Mouse (Mus musculus): Measurements from ENCODE around the gene Nr1i3. TPM values are rescaled to one million over a fixed set of nuclear protein-coding genes. Genes with fewer than 3 reads are reported as not detected.

The Nr1i3 gene
- polyA plus RNA-seq, 1 experiment from 2014 or later, result 0.25 TPM

DNA sequence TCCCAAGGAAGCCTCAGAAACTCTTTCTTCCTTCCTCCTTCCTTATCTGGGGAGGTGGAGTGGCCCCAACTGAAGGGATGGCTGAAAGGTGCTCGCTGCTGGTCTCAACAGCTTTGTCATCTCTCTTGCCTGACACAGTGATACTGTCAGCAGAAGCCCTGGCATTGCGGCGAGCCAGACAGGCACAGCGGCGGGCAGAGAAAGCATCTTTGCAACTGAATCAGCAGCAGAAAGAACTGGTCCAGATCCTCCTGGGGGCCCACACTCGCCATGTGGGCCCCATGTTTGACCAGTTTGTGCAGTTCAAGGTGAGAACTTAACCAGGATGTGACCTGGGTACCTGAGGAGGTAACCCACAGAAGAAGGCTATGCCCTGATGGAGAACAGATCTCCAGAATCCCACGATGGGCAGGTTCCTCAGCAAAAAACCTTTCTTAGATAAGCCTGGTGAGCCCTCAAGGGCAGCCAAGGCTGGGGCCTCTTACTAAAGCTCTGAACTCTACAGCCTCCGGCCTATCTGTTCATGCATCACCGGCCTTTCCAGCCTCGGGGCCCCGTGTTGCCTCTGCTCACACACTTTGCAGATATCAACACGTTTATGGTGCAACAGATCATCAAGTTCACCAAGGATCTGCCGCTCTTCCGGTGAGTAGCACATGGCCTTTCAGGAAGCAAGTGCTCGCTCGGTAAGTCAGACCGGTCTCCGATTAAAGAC lies 2.6 kb downstream of the Nr1i3 start:
- DNase-seq (ENCODE audit: low spot score) (no peak), ATAC-seq (ENCODE audit: low FRiP score, low TSS enrichment) (no peak)
- Histone ChIP-seq H3K4me3 (ENCODE audit: low read depth, low read length) (no peak overlapping the region), H3K36me3 (ENCODE audit: control insufficient read depth, insufficient read depth, low read length) (peaks cover 7% of the 10 kb centered on the region; the same call in 1 of the 2 replicates), H3K9me3 (ENCODE audit: control insufficient read depth, low read length) (no peaks in the 10 kb centered on the region), H3K4me2 (replicated peaks; ENCODE audit: low read depth) (no peak overlapping the region), H3K27me3 (ENCODE audit: control insufficient read depth, insufficient read depth, low read length) (no peaks in the 10 kb centered on the region), H3K4me1 (replicated peaks; ENCODE audit: control insufficient read depth, insufficient read depth) (no peaks in the 10 kb centered on the region; the same call in none of the 2 replicates), H3K9ac (ENCODE audit: low read length) (no peak overlapping the region), H3K27ac (replicated peaks) (no peak overlapping the region)
- TF ChIP-seq CTCF (IDR thresholded peaks at IDR 0.05; ENCODE audit: low read depth) (no peak), EP300 (optimal IDR thresholded peaks at IDR 0.05) (no peak)
- 80% methylated on average over 18 of the region's 18 CpGs for WGBS

DNA sequence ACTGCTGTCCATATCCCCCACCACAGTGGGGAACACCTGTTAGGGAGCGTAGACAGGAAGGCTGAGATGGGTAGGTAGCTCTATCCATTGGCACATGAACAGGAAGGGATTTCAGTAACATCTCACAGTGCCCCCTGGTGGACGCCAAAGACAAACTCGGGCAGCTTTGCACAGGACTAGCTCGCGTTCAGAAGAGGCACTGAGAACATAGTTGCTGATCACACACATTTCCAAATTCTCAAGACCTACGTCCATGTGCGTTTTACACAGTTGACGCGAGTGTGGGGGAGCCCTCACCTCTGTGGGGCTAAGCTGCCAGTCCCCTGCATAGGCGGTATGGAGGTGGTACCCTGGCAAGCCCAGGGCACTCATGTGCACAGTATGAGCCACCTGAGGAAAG lies 7.1 kb downstream of the Nr1i3 start:
- Histone ChIP-seq H3K4me1 (replicated peaks; ENCODE audit: control insufficient read depth, insufficient read depth) (peaks cover 4% of the 10 kb centered on the region), H3K9ac (ENCODE audit: low read length) (no peak overlapping the region), H3K4me2 (replicated peaks; ENCODE audit: low read depth) (peak overlapping the region; percentile 81), H3K4me3 (ENCODE audit: low read depth, low read length) (0 out of 2 replicates have a peak overlapping the region, but pooled peaks have one; percentile 13), H3K27ac (replicated peaks) (no peak overlapping the region), H3K27me3 (ENCODE audit: control insufficient read depth, insufficient read depth, low read length) (no peaks in the 10 kb centered on the region), H3K36me3 (ENCODE audit: control insufficient read depth, insufficient read depth, low read length) (peaks cover 7% of the 10 kb centered on the region; the same call in 1 of the 2 replicates), H3K9me3 (ENCODE audit: control insufficient read depth, low read length) (no peaks in the 10 kb centered on the region)
- ATAC-seq (ENCODE audit: low FRiP score, low TSS enrichment) (peak; percentile 22), DNase-seq (ENCODE audit: low spot score) (peak; percentile 87)
- no peak for TF ChIP-seq EP300 (optimal IDR thresholded peaks at IDR 0.05)
- peak; percentile 95 for TF ChIP-seq CTCF (IDR thresholded peaks at IDR 0.05; ENCODE audit: low read depth)
- 6% methylated on average over 10 of the region's 10 CpGs for WGBS

DNA sequence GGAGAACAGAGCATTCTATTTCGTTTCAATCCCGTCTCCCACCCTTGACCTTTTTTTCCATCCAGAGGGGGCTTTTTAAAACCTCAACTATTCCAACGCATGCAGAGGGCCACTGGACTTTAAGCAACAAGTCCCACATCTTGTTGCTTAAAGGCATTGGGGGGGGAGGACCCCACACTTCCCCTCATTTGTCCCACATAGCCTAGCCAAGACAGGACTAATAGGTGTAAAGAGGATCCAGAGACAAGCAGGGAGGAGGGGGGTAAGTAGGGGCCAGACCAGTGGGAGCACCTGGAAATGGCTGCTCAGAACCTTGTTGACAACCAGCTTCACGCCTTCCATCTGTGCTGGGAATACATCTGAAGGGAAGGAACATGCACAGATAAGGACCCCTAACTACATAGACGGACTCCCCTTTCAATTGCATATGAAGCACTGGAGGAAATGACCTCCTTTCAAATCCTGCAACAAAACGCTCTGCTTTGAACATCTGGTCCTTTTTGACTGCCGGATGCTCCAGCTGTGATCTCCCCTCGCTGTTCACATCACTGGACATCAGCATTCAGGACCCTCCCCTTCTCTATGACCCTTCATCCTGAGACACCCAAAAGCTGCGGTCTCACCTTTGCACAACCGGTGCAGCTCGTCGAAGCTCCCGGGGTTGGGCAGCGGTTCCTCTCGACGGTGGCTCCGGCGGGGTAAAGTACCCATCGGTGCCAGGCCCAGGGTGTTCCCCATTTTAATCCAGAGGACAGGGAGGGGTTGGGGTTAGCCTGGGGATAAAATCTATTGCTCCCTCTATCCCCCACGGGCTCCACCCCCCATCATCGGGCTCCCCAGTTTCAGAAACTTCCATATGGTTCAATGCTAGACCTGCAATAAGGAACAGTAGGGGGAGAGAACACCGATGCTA lies 7.8 kb downstream of the Nr1i3 start:
- Histone ChIP-seq H3K4me1 (replicated peaks; ENCODE audit: control insufficient read depth, insufficient read depth) (peaks cover 4% of the 10 kb centered on the region), H3K9ac (ENCODE audit: low read length) (peak overlapping the region; percentile 56), H3K27ac (replicated peaks) (no peak overlapping the region; the same call in 1 of the 2 replicates), H3K9me3 (ENCODE audit: control insufficient read depth, low read length) (no peaks in the 10 kb centered on the region), H3K4me2 (replicated peaks; ENCODE audit: low read depth) (peak overlapping the region; percentile 81), H3K4me3 (ENCODE audit: low read depth, low read length) (peak overlapping the region; percentile 67), H3K27me3 (ENCODE audit: control insufficient read depth, insufficient read depth, low read length) (no peaks in the 10 kb centered on the region), H3K36me3 (ENCODE audit: control insufficient read depth, insufficient read depth, low read length) (peaks cover 7% of the 10 kb centered on the region; the same call in 1 of the 2 replicates)
- ATAC-seq (ENCODE audit: low FRiP score, low TSS enrichment) (no peak), DNase-seq (ENCODE audit: low spot score) (no peak)
- 4% methylated on average over 22 of the region's 22 CpGs for WGBS
- TF ChIP-seq CTCF (IDR thresholded peaks at IDR 0.05; ENCODE audit: low read depth) (no peak), EP300 (optimal IDR thresholded peaks at IDR 0.05) (no peak)

DNA sequence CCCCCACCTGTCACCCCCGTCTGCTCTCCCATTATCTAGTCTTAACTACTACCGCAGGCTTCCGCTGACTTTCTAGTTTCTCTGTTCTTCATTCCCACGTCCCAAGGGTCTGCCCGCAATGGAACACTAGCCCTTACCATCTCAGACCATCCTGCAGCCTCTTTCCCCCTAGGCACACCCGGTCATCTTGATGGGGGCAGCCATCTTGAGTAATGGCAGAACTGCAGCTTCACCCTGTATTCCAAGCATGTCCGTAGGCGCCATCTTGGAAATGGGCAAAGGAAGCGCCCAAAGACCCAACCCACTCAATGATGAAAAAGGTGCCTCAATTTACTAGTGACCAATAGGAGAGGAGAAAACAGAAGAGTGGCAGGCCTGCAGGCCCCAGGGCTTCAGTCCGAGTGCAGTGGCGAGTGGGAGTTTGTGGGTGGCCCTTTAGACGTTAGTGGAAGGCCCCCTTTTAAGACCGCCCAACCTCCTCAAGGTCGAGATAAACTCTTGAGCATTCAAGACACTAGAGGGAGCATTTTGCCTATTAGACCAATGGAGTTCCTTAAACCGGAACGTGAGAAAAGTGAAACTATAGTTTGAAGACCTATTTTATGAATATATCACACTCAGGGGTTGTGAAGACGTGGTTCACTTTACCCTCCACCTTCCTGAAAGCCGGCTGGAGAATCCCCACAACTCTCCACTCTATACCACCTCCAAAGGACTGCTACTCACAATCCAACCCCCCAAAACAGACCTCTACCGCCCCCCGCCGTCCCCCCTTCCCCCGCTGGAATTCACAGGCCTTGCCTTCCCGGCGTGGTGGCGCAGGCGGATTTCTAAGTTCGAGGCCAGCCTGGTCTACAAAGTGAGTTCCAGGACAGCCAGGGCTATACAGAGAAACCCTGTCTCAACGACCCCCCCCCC lies 8.7 kb downstream of the Nr1i3 start, which contains the start of gene Tomm40l:
Gene Tomm40l (minus strand): TSS at position 277 of the 918 bp plus-strand sequence.
- Histone ChIP-seq H3K4me1 (replicated peaks; ENCODE audit: control insufficient read depth, insufficient read depth) (peaks cover 4% of the 10 kb centered on the region), H3K4me2 (replicated peaks; ENCODE audit: low read depth) (peak within 1 kb of the TSS; percentile 81), H3K4me3 (ENCODE audit: low read depth, low read length) (peak within 1 kb of the TSS; percentile 67), H3K9me3 (ENCODE audit: control insufficient read depth, low read length) (no peaks in the 10 kb centered on the region), H3K9ac (ENCODE audit: low read length) (peak within 1 kb of the TSS; percentile 56), H3K36me3 (ENCODE audit: control insufficient read depth, insufficient read depth, low read length) (peaks cover 7% of the 10 kb centered on the region; the same call in 1 of the 2 replicates), H3K27ac (replicated peaks) (peak within 1 kb of the TSS; percentile 92), H3K27me3 (ENCODE audit: control insufficient read depth, insufficient read depth, low read length) (no peaks in the 10 kb centered on the region)
- TF ChIP-seq EP300 (optimal IDR thresholded peaks at IDR 0.05) (no peak), CTCF (IDR thresholded peaks at IDR 0.05; ENCODE audit: low read depth) (peak; percentile 86)
- WGBS, result 1% methylated on average over 28 of the region's 28 CpGs
- DNase-seq (ENCODE audit: low spot score) (peak; percentile 91), ATAC-seq (ENCODE audit: low FRiP score, low TSS enrichment) (peak; percentile 98)

DNA sequence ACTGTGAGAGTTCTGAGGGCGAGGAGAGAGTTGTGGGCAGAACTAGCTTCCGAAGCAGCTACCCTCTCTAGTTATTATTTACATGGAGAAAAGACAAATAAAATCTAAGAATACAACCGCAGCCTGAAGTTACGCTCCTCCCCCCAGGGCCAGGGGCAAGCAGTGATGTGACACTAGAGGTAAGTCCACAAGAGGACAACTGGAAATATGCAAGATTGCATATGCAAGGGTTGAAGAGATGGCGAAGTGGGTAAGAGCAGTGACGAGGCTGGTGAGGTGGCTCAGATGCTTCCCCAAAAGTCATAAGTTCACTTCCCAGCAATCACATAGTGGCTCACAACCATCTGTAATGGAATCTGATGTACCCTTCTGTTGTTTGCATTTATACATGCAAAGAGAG lies 9.4 kb downstream of the Nr1i3 start:
- Histone ChIP-seq H3K4me3 (ENCODE audit: low read depth, low read length) (peak overlapping the region; percentile 37), H3K36me3 (ENCODE audit: control insufficient read depth, insufficient read depth, low read length) (peaks cover 7% of the 10 kb centered on the region; the same call in 1 of the 2 replicates), H3K9me3 (ENCODE audit: control insufficient read depth, low read length) (no peaks in the 10 kb centered on the region), H3K27me3 (ENCODE audit: control insufficient read depth, insufficient read depth, low read length) (no peaks in the 10 kb centered on the region), H3K4me2 (replicated peaks; ENCODE audit: low read depth) (peak overlapping the region; percentile 48), H3K4me1 (replicated peaks; ENCODE audit: control insufficient read depth, insufficient read depth) (peaks cover 4% of the 10 kb centered on the region), H3K9ac (ENCODE audit: low read length) (no peak overlapping the region), H3K27ac (replicated peaks) (peak overlapping the region; percentile 92)
- no peak for ATAC-seq (ENCODE audit: low FRiP score, low TSS enrichment)
- DNase-seq (ENCODE audit: low spot score), result no peak
- WGBS, result 71% methylated on average over 6 of the region's 6 CpGs
- no peak for TF ChIP-seq EP300 (optimal IDR thresholded peaks at IDR 0.05)
- TF ChIP-seq CTCF (IDR thresholded peaks at IDR 0.05; ENCODE audit: low read depth), result no peak

Measured in stomach, postnatal 0 days (tissue).